Mouse (Mus musculus): ENCODE results near the gene Zp3r. TPM values are rescaled to one million over a fixed set of nuclear protein-coding genes. Genes with fewer than 3 reads are reported as not detected.

Gene Zp3r
- total RNA-seq (2023): not detected

GRCm38 (mm10) chr1:130629521-130629920, at the start of gene Zp3r:
Gene Zp3r, minus strand, starts transcription at chr1:130629621.

GRCm38 (mm10) chr1:130661454-130661853, 32.0 kb upstream of the Zp3r start, which contains the start of gene C4bp:
Gene C4bp, minus strand, starts transcription at chr1:130661632.

Other genes starting within 250 kb of the Zp3r start
- gene Cd55b, start 206.6 kb downstream of the Zp3r start, total RNA-seq (2023): 3.1 TPM
- 192 TPM for gene Cd55, start 166.9 kb downstream of the Zp3r start, total RNA-seq (2023)
- not detected for gene C4bp, start 32.0 kb upstream of the Zp3r start, total RNA-seq (2023)
- not detected for gene Gm29427, start 86.2 kb upstream of the Zp3r start, total RNA-seq (2023)
- 12.6 TPM for gene Yod1, start 87.7 kb upstream of the Zp3r start, total RNA-seq (2023)
- 16.7 TPM for gene Pfkfb2, start 99.6 kb upstream of the Zp3r start, total RNA-seq (2023)
- 0.59 TPM for gene AA986860, start 102.4 kb upstream of the Zp3r start, total RNA-seq (2023)
- gene Fcamr, start 171.3 kb upstream of the Zp3r start, total RNA-seq (2023): not detected
- not detected for gene Pigr, start 197.1 kb upstream of the Zp3r start, total RNA-seq (2023)
- gene Fcmr, start 236.0 kb upstream of the Zp3r start, total RNA-seq (2023): 27.3 TPM